Mouse (Mus musculus) hindbrain, embryonic 10.5 days (tissue): Measurements from ENCODE around the gene Hoxa11. TPM values are rescaled to one million over a fixed set of nuclear protein-coding genes. Genes with fewer than 3 reads are reported as not detected.

Experiments
- DNase-seq: peaks from one replicate; pipeline ENCODE4 v3.0.0-alpha.2; 2017; ENCODE audit warnings: low spot score
- H3K27ac ChIP-seq: fragments of 300-500 bp; sonication (generic); 2 replicates; pipeline ENCODE4 v1.5.1; 2016; ENCODE audit warnings: mild to moderate bottlenecking, moderate library complexity
- H3K27me3 ChIP-seq: fragments of 300-500 bp; sonication (generic); 2 replicates; pipeline ENCODE4 v1.6.1; 2016; ENCODE audit warnings: mild to moderate bottlenecking; ENCODE audit not compliant: poor library complexity, insufficient read depth, severe bottlenecking
- H3K36me3 ChIP-seq: fragments of 300-500 bp; sonication (generic); 2 replicates; pipeline ENCODE4 v1.6.1; 2016; ENCODE audit warnings: mild to moderate bottlenecking, moderate library complexity
- H3K4me1 ChIP-seq: fragments of 300-500 bp; sonication (generic); replicated peaks from 2 replicates; pipeline ENCODE4 v1.6.1; 2016; ENCODE audit warnings: mild to moderate bottlenecking
- H3K4me3 ChIP-seq: fragments of 300-500 bp; sonication (generic); 2 replicates; pipeline ENCODE4 v1.5.1; 2016; ENCODE audit warnings: mild to moderate bottlenecking, moderate library complexity
- H3K9me3 ChIP-seq: fragments of 300-500 bp; sonication (generic); 2 replicates; pipeline ENCODE4 v1.6.1; 2016; ENCODE audit warnings: mild to moderate bottlenecking, moderate library complexity
- WGBS: fragments of 180-500 bp; shearing (Covaris S2); methylation state at CpG from one replicate; pipeline ENCODE4 v1.1.7; 2016; 5-methylcytosine and 5-hydroxymethylcytosine counted together
- polyA plus RNA-seq: library from polyadenylated mRNA; unstranded; fragments of >200 nt; fragmentation: Nextera tagmentation; extraction: Ambion mirVana; gene quantifications from 2 replicates; pipeline ENCODE4 v1.2.1, GENCODE M21; 2016

The Hoxa11 gene
- polyA plus RNA-seq, 1 experiment from 2014 or later, result not detected

DNA sequence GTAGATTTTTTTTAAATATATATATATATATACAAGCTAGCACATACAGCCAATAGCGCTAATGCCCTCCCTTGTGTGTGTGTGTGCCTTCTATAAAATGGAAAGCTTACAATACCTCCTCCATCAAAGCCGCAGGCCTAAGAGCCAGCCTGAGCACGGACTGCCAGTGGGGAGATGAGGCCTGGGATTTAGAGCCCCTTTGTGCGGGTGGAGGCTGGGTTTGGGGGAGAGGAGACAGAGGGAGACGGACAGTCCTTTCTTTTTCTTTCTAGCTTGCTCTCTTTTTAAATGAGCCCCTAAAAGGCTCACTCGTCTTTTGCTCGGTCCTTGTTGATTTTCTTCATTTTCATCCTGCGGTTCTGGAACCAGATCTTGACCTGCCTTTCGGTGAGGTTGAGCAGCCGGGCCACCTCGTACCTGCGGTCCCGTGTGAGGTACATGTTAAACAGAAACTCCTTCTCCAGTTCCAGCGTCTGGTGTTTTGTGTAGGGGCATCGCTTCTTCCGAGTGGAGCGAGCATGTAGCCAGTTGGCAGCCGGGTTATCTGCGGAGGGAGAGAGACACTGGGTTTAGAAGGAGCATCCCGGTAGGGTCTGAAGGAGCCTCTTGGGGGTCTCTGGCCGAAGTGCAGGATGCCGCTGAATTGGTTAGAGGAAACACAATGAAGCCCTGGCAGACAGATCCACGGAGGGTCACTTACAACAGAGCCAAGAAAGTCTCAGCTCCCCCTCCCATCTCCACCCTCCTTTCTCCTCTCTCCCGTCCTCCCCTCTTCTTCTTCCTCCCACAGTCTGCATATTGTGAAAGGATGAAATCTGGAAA is 21.5 kb downstream of the Hoxa11 start:
- Histone ChIP-seq H3K4me3 (no peak overlapping the region), H3K27me3 (peaks cover 100% of the 10 kb centered on the region), H3K9me3 (no peaks in the 10 kb centered on the region), H3K36me3 (no peaks in the 10 kb centered on the region), H3K4me1 (peaks cover 16% of the 10 kb centered on the region), H3K27ac (no peak overlapping the region)
- no peak for DNase-seq
- 2% methylated on average over 24 of the region's 24 CpGs for WGBS

DNA sequence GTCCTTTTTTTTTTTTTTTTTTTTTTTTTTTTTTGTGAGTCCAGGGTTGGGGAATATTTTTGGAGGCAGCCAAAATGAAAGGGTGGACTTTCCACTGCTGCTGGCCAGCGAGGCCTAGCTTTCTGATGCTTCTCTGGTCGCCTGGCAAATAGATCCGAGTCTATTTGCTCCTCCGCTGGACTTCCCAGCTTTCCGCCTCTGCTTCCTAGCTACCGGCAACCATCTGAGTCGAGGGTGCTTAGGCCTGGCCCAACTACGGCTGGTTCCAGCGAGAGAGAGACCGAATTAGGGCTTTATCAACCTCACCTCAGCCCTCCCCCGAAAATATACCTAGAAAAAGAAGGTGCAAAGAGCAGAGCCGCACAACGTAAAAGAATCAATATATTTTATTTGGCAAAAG is 22.9 kb downstream of the Hoxa11 start:
- Histone ChIP-seq H3K36me3 (no peaks in the 10 kb centered on the region), H3K27me3 (peaks cover 100% of the 10 kb centered on the region), H3K27ac (no peak overlapping the region), H3K4me1 (peaks cover 16% of the 10 kb centered on the region), H3K9me3 (no peaks in the 10 kb centered on the region), H3K4me3 (no peak overlapping the region)
- DNase-seq, result no peak
- WGBS, result 8% methylated on average over 13 of the region's 13 CpGs

GRCm38 (mm10) chr6:52221993-52222685 is 23.5 kb downstream of the Hoxa11 start:
- peaks cover 100% of the 10 kb centered on the region for H3K27me3 ChIP-seq
- no peak overlapping the region for H3K27ac ChIP-seq
- H3K4me3 ChIP-seq, result peak overlapping the region; percentile 53
- WGBS, result 7% methylated on average over 21 of the region's 21 CpGs
- DNase-seq, result no peak
- H3K9me3 ChIP-seq, result no peaks in the 10 kb centered on the region
- peaks cover 22% of the 10 kb centered on the region for H3K4me1 ChIP-seq
- H3K36me3 ChIP-seq, result no peaks in the 10 kb centered on the region

- Histone ChIP-seq H3K4me3 (peak within 1 kb of the TSS; percentile 53), H3K36me3 (no peaks in the 10 kb centered on the region), H3K27me3 (peaks cover 100% of the 10 kb centered on the region), H3K9me3 (no peaks in the 10 kb centered on the region), H3K4me1 (peaks cover 26% of the 10 kb centered on the region), H3K27ac (no peak within 1 kb of the TSS)
- 1% methylated on average over 46 of the region's 46 CpGs for WGBS
- peak; percentile 90 for DNase-seq
Observed at GRCm38 (mm10) chr6:52221337-52221992, 24.1 kb downstream of the Hoxa11 start, which contains the start of gene Hoxa7. Hoxa7 (minus strand) TSS chr6:52221854.

GRCm38 (mm10) chr6:52220865-52221310 is 24.7 kb downstream of the Hoxa11 start:
- Histone ChIP-seq H3K27me3 (peaks cover 100% of the 10 kb centered on the region), H3K9me3 (no peaks in the 10 kb centered on the region), H3K27ac (no peak overlapping the region), H3K4me3 (peak overlapping the region; percentile 53), H3K36me3 (no peaks in the 10 kb centered on the region), H3K4me1 (peaks cover 25% of the 10 kb centered on the region)
- no peak for DNase-seq
- 7% methylated on average over 12 of the region's 12 CpGs for WGBS

- Histone ChIP-seq H3K4me1 (peaks cover 22% of the 10 kb centered on the region), H3K27ac (no peak overlapping the region), H3K9me3 (no peaks in the 10 kb centered on the region), H3K36me3 (no peaks in the 10 kb centered on the region), H3K27me3 (peaks cover 100% of the 10 kb centered on the region), H3K4me3 (no peak overlapping the region)
- DNase-seq, result peak; percentile 67
- 11% methylated on average over 32 of the region's 32 CpGs for WGBS
Observed at GRCm38 (mm10) chr6:52220003-52220864, 25.4 kb downstream of the Hoxa11 start.

- WGBS, result 21% methylated on average over 9 of the region's 9 CpGs
- Histone ChIP-seq H3K9me3 (no peaks in the 10 kb centered on the region), H3K36me3 (no peaks in the 10 kb centered on the region), H3K27ac (no peak overlapping the region), H3K4me3 (no peak overlapping the region), H3K4me1 (peaks cover 22% of the 10 kb centered on the region), H3K27me3 (peaks cover 100% of the 10 kb centered on the region)
- DNase-seq, result no peak
Observed at GRCm38 (mm10) chr6:52219234-52219942, 26.2 kb downstream of the Hoxa11 start.

GRCm38 (mm10) chr6:52218643-52219215 is 26.9 kb downstream of the Hoxa11 start:
- no peaks in the 10 kb centered on the region for H3K9me3 ChIP-seq
- H3K27me3 ChIP-seq, result peaks cover 100% of the 10 kb centered on the region
- no peak overlapping the region for H3K27ac ChIP-seq
- no peaks in the 10 kb centered on the region for H3K36me3 ChIP-seq
- DNase-seq, result no peak
- peaks cover 22% of the 10 kb centered on the region for H3K4me1 ChIP-seq
- 11% methylated on average over 14 of the region's 14 CpGs for WGBS
- H3K4me3 ChIP-seq, result no peak overlapping the region

DNA sequence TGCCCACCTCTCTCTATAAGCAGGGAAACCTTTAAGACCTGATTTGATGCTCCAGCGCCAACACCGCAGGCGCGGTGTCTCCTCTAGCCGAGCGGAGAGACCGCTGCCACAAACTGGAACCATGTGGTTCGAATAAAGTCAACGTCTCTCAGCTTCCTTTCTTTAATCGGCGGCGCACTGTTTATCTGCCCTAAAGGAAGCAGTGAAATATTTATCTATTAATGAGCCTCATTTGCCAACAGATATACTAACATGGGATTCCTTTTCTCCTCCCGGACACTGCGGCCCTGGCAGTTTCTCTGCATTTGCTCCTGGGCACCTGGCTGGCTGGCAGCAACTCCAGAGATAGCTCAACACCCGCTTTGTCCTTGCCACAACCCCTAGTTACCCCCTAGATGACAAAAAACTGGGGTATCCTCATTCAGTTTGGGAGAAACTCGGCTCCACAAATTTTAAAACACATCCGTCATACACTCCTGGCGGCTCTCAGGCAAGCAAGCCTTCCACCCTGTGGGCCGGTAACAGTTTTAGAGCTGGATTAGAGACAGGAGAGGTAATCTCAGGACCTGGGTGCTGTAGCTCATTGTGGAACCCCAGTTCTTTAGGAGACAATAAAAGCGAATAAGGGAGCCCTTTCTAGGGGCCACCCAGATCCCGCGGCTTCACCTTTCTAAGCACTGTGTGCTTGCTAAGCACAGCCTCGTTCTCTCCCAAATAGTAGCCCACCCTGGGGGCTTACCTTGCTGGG is 27.5 kb downstream of the Hoxa11 start:
- Histone ChIP-seq H3K9me3 (no peaks in the 10 kb centered on the region), H3K27ac (no peak overlapping the region), H3K27me3 (peaks cover 100% of the 10 kb centered on the region), H3K4me1 (peaks cover 22% of the 10 kb centered on the region), H3K4me3 (peak overlapping the region; percentile 45; the same call in 1 of the 2 replicates), H3K36me3 (no peaks in the 10 kb centered on the region)
- DNase-seq, result no peak
- 4% methylated on average over 23 of the region's 23 CpGs for WGBS

DNA sequence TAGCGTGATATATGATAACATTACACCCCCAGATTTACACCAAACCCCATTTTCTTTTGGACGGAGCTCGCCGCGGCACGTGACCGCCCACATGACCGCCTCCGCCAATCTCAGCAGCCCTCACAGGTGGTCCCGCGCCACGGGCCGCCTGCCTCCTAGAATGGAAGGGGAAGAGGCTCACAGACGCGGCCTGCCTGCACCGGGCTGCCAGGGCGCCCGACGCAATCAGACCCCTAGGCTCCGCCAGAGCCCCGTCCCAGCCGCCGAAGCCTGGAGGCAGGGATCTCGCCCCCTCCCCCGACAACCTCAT is 28.2 kb downstream of the Hoxa11 start:
- peak overlapping the region; percentile 45 for H3K4me3 ChIP-seq
- peak; percentile 77 for DNase-seq
- under 1% methylated on average over 25 of the region's 25 CpGs for WGBS

More for the DNA sequence above, 28.2 kb downstream of the Hoxa11 start:
- peaks cover 22% of the 10 kb centered on the region for H3K4me1 ChIP-seq
- H3K27ac ChIP-seq, result no peak overlapping the region
- no peaks in the 10 kb centered on the region for H3K36me3 ChIP-seq
- H3K27me3 ChIP-seq, result peaks cover 100% of the 10 kb centered on the region
- no peaks in the 10 kb centered on the region for H3K9me3 ChIP-seq
